Mouse (Mus musculus): Measurements from ENCODE around the gene Dab1.

Gene Dab1

DNA sequence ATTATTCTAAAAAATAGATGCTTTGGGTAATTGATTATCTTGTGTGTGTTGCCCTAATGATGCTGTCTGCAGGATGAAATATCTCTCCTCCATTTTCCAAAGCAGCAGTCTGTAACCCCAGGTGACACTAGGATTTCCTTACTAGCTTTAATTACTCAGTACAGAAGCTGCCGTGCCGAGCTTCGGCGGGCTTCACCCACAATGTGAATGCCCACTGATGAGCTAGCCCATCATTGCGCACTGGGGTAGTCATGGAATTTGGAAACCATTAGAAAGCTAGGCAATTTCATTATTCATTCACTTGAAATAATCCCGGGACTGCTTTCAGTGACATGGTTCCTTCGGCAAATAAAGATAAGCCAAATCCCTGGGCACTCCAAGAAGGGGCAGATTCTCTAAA is 894.5 kb downstream of the Dab1 start:
- DNase-seq (ENCODE audit: low spot score in 2 of 2): no peak

DNA sequence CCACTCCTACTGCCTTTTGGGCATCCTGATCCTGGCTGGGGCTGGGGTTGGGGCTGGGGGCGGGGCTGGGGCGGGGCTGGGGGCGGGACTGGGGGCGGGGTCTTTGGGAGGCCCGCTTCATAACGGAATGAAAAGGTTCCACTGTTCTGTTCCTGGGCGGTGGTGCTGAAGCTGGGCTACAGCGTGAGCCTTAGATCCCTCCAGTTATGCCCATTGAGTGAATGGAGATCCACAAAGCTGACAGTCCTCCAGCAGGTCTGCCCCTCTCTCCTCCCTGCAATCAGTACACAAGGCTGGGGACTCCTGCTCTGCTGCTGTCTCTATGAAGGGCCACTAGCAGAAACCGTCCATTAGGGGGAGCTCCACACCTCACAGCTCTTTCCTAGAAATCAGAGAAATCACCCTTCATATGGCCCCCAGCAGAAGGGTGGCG is 895.4 kb downstream of the Dab1 start:
- no peak for DNase-seq (ENCODE audit: low spot score in 2 of 2)

DNA sequence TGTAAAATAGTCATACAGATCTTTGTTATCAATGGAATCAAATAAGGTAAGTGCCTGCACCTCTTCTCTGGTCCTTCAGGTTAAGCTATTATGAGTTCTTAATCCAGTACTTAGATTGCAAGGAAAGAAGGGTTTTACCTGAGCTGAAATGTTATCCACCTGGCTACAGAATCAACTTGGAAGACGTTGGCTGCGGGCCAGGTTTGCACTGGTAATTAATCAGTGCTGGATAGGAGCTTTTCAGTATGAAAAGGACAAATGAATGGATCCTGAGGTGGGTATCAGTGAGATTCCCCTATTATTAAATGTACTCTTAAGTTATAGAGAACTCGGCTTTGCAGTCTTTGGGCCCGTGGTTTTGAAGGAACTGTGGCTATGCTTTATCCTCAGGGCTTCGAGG is 896.5 kb downstream of the Dab1 start:
- no peak for DNase-seq (ENCODE audit: low spot score in 2 of 2)

DNA sequence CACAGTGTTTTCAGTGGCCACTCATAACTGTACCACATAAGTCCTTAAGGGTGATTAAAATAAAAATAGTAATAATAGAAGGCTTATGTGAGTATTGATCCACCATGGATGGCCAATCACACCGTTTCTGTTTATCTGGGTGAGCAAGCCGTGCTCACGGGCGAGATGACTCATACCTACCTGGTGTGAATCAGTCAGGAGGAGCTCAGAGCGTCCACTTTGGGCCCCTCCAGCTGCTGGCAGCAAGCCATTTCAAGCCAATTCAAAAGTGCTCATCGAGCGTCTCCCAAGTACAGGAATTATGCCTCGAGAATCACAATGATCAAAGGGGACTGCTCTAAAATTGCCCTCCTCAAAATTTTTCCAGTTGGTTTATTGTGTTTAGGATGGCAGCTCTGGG is 903.2 kb downstream of the Dab1 start:
- no peak for DNase-seq (ENCODE audit: low spot score in 2 of 2)

DNA sequence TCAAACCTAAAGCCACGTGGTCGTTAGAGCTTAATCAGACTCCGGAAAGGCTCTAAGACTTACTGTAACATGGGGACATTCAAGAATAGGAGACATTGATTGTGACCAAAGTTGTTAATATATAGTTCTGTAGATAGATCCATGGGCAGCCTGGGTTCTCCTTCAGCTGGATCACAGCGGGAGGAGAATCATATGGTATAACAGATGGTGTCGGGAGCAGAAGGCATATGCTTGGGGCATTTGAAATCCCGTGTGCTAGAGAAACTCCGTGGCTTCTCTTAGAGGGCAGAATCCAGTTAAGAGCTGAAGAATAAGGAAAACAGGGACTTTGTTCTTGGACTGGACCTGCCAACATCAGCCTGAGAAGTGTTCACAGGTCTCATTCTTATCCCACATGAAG is 904.6 kb downstream of the Dab1 start:
- DNase-seq (ENCODE audit: low spot score in 2 of 2): no peak

DNA sequence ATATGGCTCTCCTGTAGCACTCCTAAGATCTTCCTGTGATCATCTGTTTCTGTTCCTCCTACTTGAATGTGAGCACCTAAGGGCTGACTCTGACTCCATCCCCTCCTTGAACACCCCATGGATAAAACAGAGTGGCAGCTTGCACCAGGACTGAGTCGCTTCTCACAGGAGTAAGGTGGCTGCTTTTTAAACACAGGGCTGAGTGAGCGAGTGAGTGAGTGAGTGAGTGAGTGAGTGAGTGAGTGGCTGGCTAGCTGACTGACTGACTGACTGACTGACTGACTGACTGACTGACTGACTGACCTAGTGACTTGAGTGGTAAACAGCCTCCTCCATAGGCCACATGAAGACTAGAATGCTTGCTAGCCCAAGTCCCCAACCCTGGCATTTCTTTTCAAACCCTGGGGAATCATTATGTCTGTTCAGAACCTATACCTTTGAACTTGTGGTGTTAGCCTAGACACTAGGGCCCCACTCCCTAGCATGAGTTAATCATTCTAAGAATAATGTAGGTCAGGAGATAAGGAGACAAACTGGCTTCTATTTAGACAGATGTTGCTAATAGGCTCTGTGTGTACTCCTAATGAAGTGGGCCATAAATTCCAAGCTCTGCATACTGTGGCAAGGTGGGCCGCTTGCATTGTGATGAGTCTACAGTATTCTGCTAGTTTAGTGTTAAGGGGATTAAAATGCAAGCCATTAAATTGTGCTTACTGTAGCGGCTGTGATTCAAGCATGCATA is 910.9 kb downstream of the Dab1 start:
- no peak for DNase-seq (ENCODE audit: low spot score in 2 of 2)

DNA sequence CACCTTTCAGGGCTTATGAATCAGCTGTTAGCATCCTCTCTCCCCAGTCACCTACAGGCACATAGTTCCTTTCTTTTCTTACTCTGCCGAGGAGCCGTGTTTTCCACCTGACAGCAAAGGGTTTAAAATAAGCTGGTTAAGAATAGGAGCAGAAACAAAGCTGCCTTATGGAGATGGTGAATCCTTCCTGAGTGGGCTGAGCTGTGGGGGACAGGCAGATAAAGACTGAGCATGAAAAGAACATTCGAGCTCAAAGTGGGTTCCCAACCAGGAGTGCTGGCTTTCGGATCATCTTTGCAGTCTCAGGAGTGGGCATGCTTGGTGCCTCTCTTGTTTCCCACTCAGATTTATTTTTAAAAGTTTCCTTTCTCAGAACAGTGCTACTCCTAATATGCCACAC is 913.7 kb downstream of the Dab1 start:
- no peak for DNase-seq (ENCODE audit: low spot score in 2 of 2)

DNA sequence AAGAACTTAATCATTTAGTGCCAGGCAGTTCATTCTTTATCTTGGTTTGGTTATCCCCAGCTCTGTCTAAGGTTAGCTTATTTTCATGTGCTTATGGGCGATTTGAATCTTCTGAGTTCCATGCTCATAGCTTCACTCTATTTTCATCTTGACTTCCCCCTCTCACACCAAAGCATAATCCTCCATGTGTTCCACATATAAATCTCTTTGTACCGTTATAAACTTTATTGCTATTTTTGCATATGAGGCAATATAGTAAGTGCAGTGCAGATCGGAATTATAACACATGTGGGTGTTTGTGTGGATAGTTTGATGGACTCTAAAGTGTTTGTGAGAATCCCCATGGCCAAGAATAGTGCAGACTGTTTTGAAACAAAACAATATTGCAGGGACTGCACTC is 919.3 kb downstream of the Dab1 start:
- DNase-seq (ENCODE audit: low spot score in 2 of 2): no peak

DNA sequence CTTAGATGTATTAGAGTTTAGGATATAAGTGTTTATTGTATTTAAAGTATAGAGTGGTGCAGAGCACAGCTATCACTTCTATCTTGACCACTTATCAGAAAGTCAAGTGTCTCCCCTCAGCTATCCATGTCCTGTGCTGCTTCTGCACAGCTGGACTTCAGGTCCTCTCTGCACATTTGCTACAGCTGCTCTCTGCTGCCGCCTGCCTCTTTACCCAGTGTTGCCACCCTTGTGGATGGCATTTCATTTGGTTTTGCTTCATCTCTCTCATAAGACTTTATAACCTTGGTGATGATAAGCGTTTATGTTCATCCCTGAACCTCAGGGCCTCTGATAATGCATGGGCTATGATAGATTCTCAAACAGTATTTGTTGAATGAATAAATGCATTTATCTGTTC is 919.9 kb downstream of the Dab1 start:
- no peak for DNase-seq (ENCODE audit: low spot score in 2 of 2)

DNA sequence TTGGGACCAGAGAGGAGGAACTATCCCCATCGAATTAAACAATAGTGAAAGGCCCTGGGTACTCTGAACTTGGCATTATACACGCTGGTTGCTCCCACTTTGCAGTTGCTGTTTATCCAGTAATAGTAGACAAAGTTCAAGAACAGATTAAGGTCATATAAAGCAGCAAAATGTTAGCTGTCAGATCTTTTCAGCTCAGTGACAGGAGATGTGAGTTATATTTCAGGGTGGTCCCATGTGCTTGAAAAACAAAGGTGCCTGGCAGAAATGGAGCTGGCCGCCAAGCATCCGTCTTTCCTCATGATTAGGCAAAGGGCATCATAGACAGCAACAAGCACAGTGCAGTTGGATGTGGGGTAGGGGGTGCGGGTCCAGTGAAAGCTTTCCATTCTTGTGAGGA is 927.9 kb downstream of the Dab1 start:
- no peak for DNase-seq (ENCODE audit: low spot score in 2 of 2)

DNA sequence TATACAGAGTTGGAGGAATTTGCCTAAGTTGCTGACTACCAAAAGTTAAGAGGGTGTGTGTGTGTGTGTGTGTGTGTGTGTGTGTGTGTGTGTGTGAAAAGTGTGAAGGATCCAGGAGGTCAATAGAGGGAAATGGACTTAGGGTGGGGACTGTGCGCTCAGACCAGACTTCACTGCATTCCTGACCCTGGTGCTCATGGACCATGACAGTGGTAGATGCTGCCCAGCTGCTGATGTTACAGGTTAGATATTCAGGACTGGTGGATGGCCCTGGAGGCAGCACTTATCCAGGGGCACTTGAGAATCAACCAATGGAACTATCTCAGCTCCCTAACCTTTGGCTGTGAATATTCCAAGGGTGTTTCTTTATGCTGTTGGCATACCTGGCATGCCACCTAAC is 929.1 kb downstream of the Dab1 start:
- no peak for DNase-seq (ENCODE audit: low spot score in 2 of 2)

DNA sequence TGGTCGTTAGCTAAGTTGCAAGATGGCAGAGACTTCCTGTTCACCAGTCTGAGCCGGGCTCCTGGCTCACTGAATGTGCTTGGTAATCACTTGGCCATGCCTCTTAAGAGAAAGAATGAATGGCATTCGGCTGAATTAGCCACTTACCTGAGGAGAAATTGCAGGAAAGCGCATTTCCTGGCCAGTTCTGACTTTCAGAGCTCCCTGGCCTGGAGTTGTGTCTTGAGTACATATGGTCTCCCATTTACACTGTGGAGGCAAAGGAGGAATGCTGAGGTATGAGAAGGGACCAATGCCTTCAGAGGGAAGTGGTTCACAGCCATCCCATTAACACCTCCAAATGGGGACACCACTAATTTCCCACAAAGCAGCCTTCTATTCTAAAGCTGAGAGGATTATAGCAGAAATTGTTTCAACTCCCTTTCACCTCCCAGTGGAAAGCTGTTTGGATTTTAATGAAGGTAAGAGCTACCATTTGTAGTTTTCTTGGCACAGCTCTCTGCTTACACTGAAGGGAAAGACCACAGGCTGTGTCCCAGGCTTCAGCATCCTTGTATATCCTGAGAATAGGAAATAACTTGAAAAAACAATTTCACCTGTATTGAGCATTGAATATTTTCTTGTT is 931.5 kb downstream of the Dab1 start:
- no peak for DNase-seq (ENCODE audit: low spot score in 2 of 2)

DNA sequence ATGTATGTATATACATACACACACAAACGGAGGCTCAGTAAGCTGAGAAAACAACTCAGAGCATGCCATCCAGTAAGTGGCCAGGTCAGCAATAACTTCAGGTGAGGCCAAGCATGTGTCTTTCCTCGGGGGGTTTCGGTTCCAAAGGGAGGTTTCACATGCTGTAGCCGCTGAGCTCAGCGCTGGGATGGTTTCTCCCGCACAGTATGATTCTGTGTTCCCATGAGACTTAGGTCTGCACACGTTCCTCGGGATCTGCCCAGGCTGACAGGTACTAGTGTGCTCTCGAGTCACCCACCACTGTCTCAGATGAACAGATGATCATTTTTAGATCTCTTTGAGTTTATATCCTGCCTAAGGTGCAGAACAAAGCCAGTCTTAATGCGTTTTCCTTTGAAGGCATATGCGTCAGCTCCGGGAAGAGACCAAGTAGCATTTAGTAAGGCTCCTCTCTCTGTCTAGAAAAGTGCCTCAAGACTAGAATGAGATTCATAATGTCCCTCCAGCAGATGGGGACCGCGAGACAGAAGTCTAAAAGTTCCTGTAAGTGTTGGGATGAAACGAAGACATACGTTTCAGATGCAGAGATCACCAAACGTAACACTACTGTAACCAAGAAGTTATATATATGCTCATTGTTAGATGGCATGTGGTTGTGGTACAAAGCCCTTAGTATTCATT is 932.4 kb downstream of the Dab1 start:
- DNase-seq (ENCODE audit: low spot score in 2 of 2): no peak

DNA sequence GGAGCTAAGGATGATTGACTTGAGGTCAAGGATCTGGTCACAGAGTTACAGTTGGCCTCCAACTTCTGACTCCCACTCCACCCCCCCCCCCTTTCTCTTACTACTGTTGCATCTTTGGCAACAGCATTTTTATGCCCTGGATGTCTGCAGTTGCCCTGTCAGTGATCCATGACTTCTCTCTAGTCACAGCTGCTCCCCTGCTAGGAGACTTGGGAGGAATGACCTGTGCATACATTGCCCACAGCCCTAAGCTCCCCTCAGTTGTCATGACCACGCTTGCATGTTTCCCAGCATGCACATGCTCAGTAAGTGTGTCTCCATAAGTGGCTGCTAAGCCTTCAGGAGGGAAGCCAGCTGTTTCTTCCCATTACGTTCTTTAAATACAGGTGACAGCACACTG is 936.2 kb downstream of the Dab1 start:
- DNase-seq (ENCODE audit: low spot score in 2 of 2): no peak

DNA sequence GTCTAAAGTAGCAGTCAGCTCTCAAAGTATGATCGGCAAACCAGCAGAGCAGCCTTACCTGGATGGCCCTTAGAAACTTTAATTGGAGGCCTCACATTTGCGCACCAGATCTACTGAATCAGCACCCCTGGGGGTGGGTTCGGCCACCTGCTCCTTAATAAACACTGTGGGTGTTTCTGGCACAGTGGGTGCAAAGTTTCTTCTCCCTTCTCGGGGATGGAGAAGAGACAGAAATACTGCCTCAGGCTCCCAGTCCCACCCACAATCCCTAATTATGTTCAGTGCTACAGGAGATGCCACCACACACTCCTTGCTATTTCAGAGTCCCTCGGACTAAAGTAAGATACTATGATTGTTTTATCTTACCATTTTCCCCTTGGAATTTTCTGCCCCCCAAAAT is 944.4 kb downstream of the Dab1 start:
- DNase-seq (ENCODE audit: low spot score in 2 of 2): no peak

DNA sequence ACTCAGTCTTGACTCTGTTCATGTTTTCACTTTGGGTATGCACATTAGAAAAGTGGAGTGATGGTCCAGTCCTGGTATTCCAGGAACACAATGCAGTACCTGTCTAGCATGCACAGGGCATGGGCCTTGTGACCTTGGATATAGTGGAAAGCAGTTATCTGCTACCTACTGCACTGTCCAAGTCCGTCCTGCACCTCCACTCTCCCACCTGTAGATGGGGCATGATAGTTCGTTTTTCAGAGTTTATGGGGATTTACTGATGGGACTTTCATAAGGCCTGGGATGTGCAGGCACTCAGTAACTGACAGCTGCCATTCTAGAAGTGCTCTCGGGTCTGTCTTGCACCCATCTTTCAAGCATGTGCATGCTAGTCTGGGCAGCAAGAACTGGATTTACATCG is 951.4 kb downstream of the Dab1 start:
- no peak for DNase-seq (ENCODE audit: low spot score in 2 of 2)

DNA sequence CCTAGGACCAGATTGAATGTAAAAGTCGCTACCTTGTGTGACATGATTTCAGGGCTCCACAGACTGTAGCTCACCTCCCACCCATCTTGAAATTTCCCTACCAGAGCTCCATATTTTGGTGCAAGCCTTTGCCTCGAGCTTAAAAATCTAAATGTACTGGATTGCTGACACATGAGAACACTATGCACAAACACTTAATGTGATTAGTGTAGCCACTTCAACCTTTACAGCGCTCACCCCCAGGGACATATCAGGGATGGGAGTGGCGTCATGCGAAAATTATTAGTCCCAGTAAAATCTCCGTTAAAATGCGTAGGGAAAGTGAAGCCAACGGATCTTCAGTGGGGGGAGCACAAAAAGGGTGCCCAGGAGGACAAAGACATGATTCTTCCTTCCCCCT is 953.3 kb downstream of the Dab1 start:
- DNase-seq (ENCODE audit: low spot score in 2 of 2): no peak

DNA sequence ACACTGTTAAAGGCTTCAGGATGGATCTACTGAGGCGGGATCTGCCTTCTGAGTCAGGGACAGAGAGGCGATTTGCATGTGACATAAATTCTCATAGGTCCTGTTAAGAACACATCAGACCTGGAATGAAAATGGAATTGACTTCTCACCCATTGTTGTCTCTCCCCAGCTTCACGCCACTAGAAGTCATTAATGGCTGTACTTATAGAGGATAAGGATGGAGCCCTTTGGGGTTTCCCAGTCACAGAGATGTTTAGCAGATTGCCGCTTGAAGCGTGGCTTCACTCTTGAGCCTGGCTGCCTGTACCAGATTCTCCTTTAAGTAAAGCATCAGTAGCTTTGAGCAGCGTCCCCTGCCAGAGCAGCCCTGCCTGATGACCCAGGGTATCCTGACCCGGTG is 954.3 kb downstream of the Dab1 start:
- no peak for DNase-seq (ENCODE audit: low spot score in 2 of 2)

DNA sequence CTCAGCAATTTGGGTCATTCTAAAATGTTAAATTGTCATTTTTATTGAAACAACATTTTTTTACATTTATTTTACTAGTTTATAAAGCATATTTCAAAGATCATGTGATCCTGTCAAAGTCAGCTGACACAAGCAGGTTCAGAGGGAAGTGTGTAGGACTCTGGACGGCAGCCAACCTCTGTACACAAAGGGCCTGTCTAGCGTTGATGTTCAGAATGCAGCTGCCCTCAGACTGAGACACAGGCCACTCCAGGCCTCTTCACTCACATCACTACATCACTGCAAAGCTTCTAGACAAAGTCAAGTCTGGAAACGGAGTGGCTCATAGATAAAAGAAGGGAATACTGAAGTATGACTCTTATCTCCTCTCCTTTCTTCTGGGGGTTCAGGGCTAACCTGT is 959.2 kb downstream of the Dab1 start:
- DNase-seq (ENCODE audit: low spot score in 2 of 2): no peak

DNA sequence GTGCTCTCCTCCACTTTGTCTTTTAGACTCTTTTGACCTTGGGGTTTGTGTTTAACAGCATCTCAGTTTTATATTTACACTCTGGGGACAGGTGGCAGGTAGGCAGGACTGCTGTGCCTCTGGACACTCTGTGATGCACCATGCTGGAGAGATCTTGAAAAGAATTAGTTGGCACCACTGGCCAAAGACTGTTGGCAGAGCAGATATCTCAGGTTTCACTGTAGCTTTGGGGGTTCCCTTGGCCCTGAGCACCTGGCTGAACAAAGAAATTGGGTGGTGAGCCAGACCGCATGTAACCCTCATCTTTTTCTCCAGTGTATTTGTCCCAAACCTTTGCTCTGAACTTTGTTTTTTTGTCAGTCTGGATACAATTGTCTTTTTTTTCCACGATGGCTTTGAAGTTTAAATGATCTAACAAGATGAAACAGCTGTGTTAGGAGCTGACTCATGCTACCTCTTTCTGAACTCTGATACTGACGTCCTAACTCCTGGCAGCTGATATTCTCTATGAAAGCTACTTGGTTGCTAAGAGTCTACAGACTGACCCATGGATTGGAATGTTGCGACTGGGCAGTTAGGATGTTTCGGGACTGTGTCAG is 960.9 kb downstream of the Dab1 start:
- no peak for DNase-seq (ENCODE audit: low spot score in 2 of 2)

DNA sequence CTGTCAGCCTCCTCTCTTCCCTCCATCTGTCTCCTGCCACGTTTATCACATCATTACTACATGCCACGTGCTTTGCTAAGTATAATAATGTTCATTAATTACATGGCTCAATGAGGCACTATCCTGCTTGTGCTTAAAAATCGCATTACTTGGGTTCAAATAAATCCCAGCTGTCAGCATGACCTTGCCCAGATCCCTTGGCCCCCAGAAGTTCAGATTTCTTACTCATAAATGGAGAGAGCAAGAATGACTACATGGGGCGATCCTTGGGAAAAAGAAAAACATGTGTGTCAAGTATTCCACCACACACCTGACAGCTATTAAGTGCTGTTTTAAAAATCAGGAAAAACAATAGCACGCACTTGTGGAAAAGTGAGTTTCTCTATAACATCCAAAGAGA is 963.6 kb downstream of the Dab1 start:
- no peak for DNase-seq (ENCODE audit: low spot score in 2 of 2)

DNA sequence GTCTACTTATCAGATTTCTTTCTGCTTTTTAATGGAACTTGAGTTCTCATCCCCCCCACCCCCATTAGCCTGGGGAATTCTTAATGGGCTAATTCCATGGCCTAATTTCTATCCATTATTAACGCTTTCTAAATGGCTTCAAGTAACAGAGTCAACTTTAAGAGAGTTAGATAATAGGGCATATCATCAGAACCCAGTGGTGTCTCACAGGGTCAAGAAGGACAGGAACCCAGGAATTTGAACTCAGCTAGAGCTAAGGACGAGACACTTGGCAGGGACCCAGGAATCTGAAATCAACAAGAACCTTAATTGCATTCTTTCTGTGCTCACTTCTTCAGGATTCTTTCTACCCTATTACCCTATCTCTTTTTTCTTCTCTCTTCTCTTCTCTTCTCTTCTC is 968.7 kb downstream of the Dab1 start:
- DNase-seq (ENCODE audit: low spot score in 2 of 2): no peak

DNA sequence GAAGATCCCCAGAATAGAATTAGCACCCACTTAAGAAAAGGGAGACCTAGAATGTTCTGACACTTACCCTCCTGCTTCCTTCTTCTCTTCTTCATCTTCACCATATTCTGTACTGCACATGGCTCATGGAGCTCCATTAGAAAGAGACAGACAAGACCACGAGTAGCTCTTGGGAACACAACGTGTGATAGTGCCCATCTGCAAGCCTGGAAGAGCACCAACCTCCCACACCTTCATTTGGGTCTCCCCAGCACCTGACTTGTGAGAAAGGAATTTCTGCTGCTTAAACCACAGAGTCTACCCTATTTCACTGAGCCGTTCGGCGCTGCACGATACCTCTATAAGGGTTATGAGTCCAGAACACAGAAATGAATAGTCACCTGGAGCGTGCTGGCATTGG is 977.8 kb downstream of the Dab1 start:
- DNase-seq (ENCODE audit: low spot score in 2 of 2): no peak
